Mouse (Mus musculus) thymus, adult 18-20 months (tissue): ENCODE results near the gene Gm8765.
"Not testable (repeated sequence)": the region's sequence is repeated elsewhere in the genome, so short reads cannot be mapped to it uniquely, and the experiment has no call there.

Source experiments
- DNase-seq, 2 experiments: peaks; one replicate each; pipeline ENCODE4 v3.0.0; 2022; ENCODE audit warnings: mixed read lengths in 2 of 2

The Gm8765 gene

GRCm38 (mm10) chr13:50698012-50698411 is at the start of gene Gm8765:
Gene Gm8765, plus strand, starts transcription at chr13:50698312.
- DNase-seq: not testable (repeated sequence)

GRCm38 (mm10) chr13:50648771-50649170 is 49.3 kb upstream of the Gm8765 start:
- DNase-seq: not testable (repeated sequence)

DNA sequence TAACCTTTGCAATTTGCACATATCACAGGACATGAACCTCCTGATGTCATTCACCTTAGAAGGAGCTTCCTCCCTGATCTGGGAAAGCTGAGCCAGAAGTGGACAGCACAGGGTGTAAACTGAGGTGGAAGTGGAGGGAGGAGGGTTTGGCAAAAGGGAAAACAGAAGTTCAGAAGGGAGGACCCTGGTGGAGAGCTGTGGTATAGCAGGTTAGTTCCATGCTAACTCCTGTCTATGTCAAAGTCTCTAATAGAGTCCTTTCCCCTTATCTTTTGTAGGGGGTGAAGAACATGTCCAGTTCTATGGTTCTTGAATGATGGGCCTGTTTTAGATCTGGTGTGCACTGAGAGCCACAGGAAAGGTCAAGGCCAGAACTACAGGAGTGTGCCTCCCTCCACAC is 52.2 kb downstream of the Gm8765 start:
- DNase-seq: not testable (repeated sequence)

DNA sequence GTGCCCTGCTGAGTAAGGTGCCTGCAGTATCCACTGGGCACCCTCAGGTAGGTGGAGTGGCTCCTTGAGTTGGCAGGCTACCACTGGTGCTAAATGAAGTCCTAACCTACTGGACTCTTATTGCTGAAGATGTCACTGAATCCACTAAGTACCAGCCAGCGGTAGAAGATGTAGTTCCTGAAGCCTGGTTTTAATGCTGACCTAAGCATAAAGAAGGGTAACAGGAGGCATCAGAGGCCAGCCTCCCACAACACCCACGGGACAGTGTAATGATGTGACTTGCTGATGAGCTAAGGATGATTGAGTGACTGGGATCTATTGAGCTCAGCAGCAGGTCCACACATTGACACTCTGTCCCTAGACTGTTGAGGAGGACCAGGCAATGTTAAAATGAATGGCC is 53.6 kb downstream of the Gm8765 start:
- no peak for DNase-seq

GRCm38 (mm10) chr13:50752961-50753360 is 54.8 kb downstream of the Gm8765 start:
- not testable (repeated sequence) for DNase-seq
